Mouse (Mus musculus) megakaryocyte-erythroid progenitor cell, adult 5-6 weeks (primary cell): ENCODE results near the gene Arid5a. TPM values are rescaled to one million over a fixed set of nuclear protein-coding genes. Genes with fewer than 3 reads are reported as not detected.

Experiments used
- total RNA-seq, 2 experiments: library from RNA; stranded (forward) in 1 of 2; stranded (reverse) in 1 of 2; fragments of 200-1000, 215-1000 nt in 1 of 2; fragments of >200 nt in 1 of 2; fragmentation: Nextera tagmentation in 1 of 2; gene quantifications; 2 replicates each; pipeline ENCODE4 v1.2.3; 2014 to 2017

Gene Arid5a
- total RNA-seq, 2 experiments from 2014 or later: 3.2 to 7.6 TPM

Other genes with a start within 250 kb of the Arid5a start
- gene Hs6st1, start 239.3 kb upstream of the Arid5a start, total RNA-seq (2014; fragmentation: Nextera tagmentation): 50.8 and 62.3 TPM in 2 replicates
- 18.3 and 30.2 TPM in 2 replicates for gene Hs6st1, start 239.3 kb upstream of the Arid5a start, total RNA-seq (2017)
- gene Uggt1, start 63.0 kb upstream of the Arid5a start, total RNA-seq (2014; fragmentation: Nextera tagmentation): 48.7 and 55.4 TPM in 2 replicates
- 54.7 and 89.5 TPM in 2 replicates for gene Uggt1, start 63.0 kb upstream of the Arid5a start, total RNA-seq (2017)
- gene Neurl3, start 33.1 kb upstream of the Arid5a start, total RNA-seq (2014; fragmentation: Nextera tagmentation): 5.4 and 5.5 TPM in 2 replicates
- gene Neurl3, start 33.1 kb upstream of the Arid5a start, total RNA-seq (2017): 7.4 and 7.8 TPM in 2 replicates
- 42.5 and 46.3 TPM in 2 replicates for gene Kansl3, start 61.4 kb downstream of the Arid5a start, total RNA-seq (2014; fragmentation: Nextera tagmentation)
- gene Kansl3, start 61.4 kb downstream of the Arid5a start, total RNA-seq (2017): 24.6 and 50.0 TPM in 2 replicates
- gene Fer1l5, start 64.6 kb downstream of the Arid5a start, total RNA-seq (2014; fragmentation: Nextera tagmentation): not detected in 2 replicates
- not detected in 2 replicates for gene Fer1l5, start 64.6 kb downstream of the Arid5a start, total RNA-seq (2017)
- gene Lman2l, start 137.5 kb downstream of the Arid5a start, total RNA-seq (2014; fragmentation: Nextera tagmentation): 9.3 and 13.5 TPM in 2 replicates
- 1.8 and 7.4 TPM in 2 replicates for gene Lman2l, start 137.5 kb downstream of the Arid5a start, total RNA-seq (2017)
- gene Cnnm4, start 163.9 kb downstream of the Arid5a start, total RNA-seq (2014; fragmentation: Nextera tagmentation): 2.7 and 3.3 TPM in 2 replicates
- gene Cnnm4, start 163.9 kb downstream of the Arid5a start, total RNA-seq (2017): 2.6 and 3.0 TPM in 2 replicates
- gene Cnnm3, start 204.1 kb downstream of the Arid5a start, total RNA-seq (2014; fragmentation: Nextera tagmentation): 12.6 and 15.9 TPM in 2 replicates
- 8.3 and 8.8 TPM in 2 replicates for gene Cnnm3, start 204.1 kb downstream of the Arid5a start, total RNA-seq (2017)
- gene Ankrd23, start 229.2 kb downstream of the Arid5a start, total RNA-seq (2014; fragmentation: Nextera tagmentation): 2.5 and 10.5 TPM in 2 replicates
- 0.30 and 8.3 TPM in 2 replicates for gene Ankrd23, start 229.2 kb downstream of the Arid5a start, total RNA-seq (2017)
- gene Gm42417, start 231.7 kb downstream of the Arid5a start, total RNA-seq (2014; fragmentation: Nextera tagmentation): 2.4 TPM in 1 of 2 replicates, not detected in the other
- 0.61 TPM in 1 of 2 replicates, not detected in the other for gene Gm42417, start 231.7 kb downstream of the Arid5a start, total RNA-seq (2017)
- 7.7 and 9.3 TPM in 2 replicates for gene Ankrd39, start 239.7 kb downstream of the Arid5a start, total RNA-seq (2014; fragmentation: Nextera tagmentation)
- gene Ankrd39, start 239.7 kb downstream of the Arid5a start, total RNA-seq (2017): 3.1 and 4.0 TPM in 2 replicates